In genomic region chr9:71776337-71776736, GRCm38 (mm10) we compare ENCODE assay signal across 30 mouse cellular contexts. TPM values are rescaled to one million over a fixed set of nuclear protein-coding genes. Genes with fewer than 3 reads are reported as not detected.
DNase-seq lines count a peak whose midpoint lies in the region; ATAC-seq and TF ChIP-seq lines count a peak whose summit lies in the region.
"Had no signal": no experiment of that assay in that cellular context is flagged by ENCODE, and none has a peak within 500 bp of the region (broad histone marks: within the 10 kb centered on the region; RNA-seq: fewer than 3 reads in every experiment).

No protein-coding gene starts in this region.

- no peaks in the 10 kb centered on the region for H3K4me1 ChIP-seq in hindbrain, postnatal 0 days (ENCODE audit: insufficient read depth, low read length)
- H3K4me1 ChIP-seq in hindbrain, embryonic 12.5 days = no peaks in the 10 kb centered on the region
- H3K4me1 ChIP-seq in hindbrain, embryonic 10.5 days (replicated peaks) = peaks cover 3% of the 10 kb centered on the region
- H3K4me1 ChIP-seq: intestine, embryonic 15.5 days; neural tube, embryonic 12.5 days had no signal

- peak; percentile 37 for DNase-seq in hindbrain, postnatal 0 days (ENCODE audit: low spot score)
- DNase-seq in cerebellum, adult 18-20 months = peak; percentile 41 to 51
- peak; percentile 65 for DNase-seq in cerebellum, adult 9-10 months
- peak; percentile 43 to 49 for DNase-seq in cerebellum, postnatal 36 days
- no peak for DNase-seq in hindbrain, embryonic 10.5 days (ENCODE audit: low spot score)
- no peak for DNase-seq in embryo, embryonic 10 days (ENCODE audit: low spot score)
- DNase-seq: adrenal gland, adult 8-10 months; B cell, adult 2 months; gastrocnemius, postnatal 25 days; heart, adult 18-20 months; heart, postnatal 10 days; kidney, adult 2 months; layer of hippocampus, adult 9-11 months; right cerebral cortex, postnatal 4 days; thymus, adult 18-20 months; thymus, postnatal 25 days had no signal

- no peak overlapping the region for H3K4me2 ChIP-seq in hindbrain, postnatal 0 days (ENCODE audit: low read depth, low read length)
- no peak overlapping the region for H3K4me2 ChIP-seq in hindbrain, embryonic 12.5 days (replicated peaks)
- H3K4me2 ChIP-seq: forebrain, embryonic 15.5 days; heart, embryonic 13.5 days; intestine, embryonic 15.5 days; limb, embryonic 12.5 days; liver, embryonic 15.5 days; lung, embryonic 15.5 days; neural tube, embryonic 12.5 days had no signal

- H3K27ac ChIP-seq in hindbrain, postnatal 0 days = no peak overlapping the region
- no peak overlapping the region for H3K27ac ChIP-seq in hindbrain, embryonic 12.5 days
- no peak overlapping the region for H3K27ac ChIP-seq in hindbrain, embryonic 10.5 days
- H3K27ac ChIP-seq: forebrain, embryonic 15.5 days; heart, embryonic 13.5 days; intestine, embryonic 15.5 days; kidney, postnatal 0 days; limb, embryonic 12.5 days; liver, embryonic 15.5 days; lung, embryonic 15.5 days; midbrain, embryonic 10.5 days; neural tube, embryonic 12.5 days; stomach, postnatal 0 days had no signal

- 50% methylated on average over 3 of the region's 3 CpGs for WGBS in hindbrain, postnatal 0 days
- WGBS in hindbrain, embryonic 12.5 days = 82% methylated on average over 3 of the region's 3 CpGs
- WGBS in hindbrain, embryonic 10.5 days = 85% methylated on average over 3 of the region's 3 CpGs

- H3K9me3 ChIP-seq in hindbrain, postnatal 0 days (ENCODE audit: low read length) = no peaks in the 10 kb centered on the region
- H3K9me3 ChIP-seq in hindbrain, embryonic 12.5 days (replicated peaks) = no peaks in the 10 kb centered on the region
- H3K9me3 ChIP-seq in hindbrain, embryonic 10.5 days = peaks cover 10% of the 10 kb centered on the region; the same call in 1 of the 2 replicates
- H3K9me3 ChIP-seq: forebrain, embryonic 15.5 days; heart, embryonic 13.5 days; intestine, embryonic 15.5 days; liver, embryonic 15.5 days; lung, embryonic 15.5 days; midbrain, embryonic 10.5 days had no signal

- H3K9ac ChIP-seq in hindbrain, postnatal 0 days (replicated peaks; ENCODE audit: low read length) = no peak overlapping the region
- H3K9ac ChIP-seq in hindbrain, embryonic 12.5 days = no peak overlapping the region
- H3K9ac ChIP-seq: forebrain, embryonic 15.5 days; heart, embryonic 13.5 days; intestine, embryonic 15.5 days; limb, embryonic 12.5 days; liver, embryonic 15.5 days; lung, embryonic 15.5 days; neural tube, embryonic 12.5 days had no signal

- no peak; the same call in 1 of the 2 replicates for ATAC-seq in hindbrain, postnatal 0 days
- no peak for ATAC-seq in hindbrain, embryonic 12.5 days (ENCODE audit: low FRiP score)
- ATAC-seq: forebrain, embryonic 15.5 days; hindbrain, embryonic 16.5 days; intestine, embryonic 15.5 days; midbrain, embryonic 16.5 days had no signal

- H3K4me3 ChIP-seq in hindbrain, postnatal 0 days (ENCODE audit: low read length) = no peak overlapping the region
- H3K4me3 ChIP-seq in hindbrain, embryonic 12.5 days = no peak overlapping the region
- H3K4me3 ChIP-seq in hindbrain, embryonic 10.5 days = no peak overlapping the region
- H3K4me3 ChIP-seq: forebrain, embryonic 15.5 days; heart, embryonic 13.5 days; intestine, embryonic 15.5 days; limb, embryonic 12.5 days; liver, embryonic 15.5 days; lung, embryonic 15.5 days; midbrain, embryonic 10.5 days; myocyte; neural tube, embryonic 12.5 days had no signal

- H3K36me3 ChIP-seq in hindbrain, postnatal 0 days (ENCODE audit: insufficient read depth, low read length) = no peaks in the 10 kb centered on the region
- no peaks in the 10 kb centered on the region for H3K36me3 ChIP-seq in hindbrain, embryonic 12.5 days
- no peaks in the 10 kb centered on the region for H3K36me3 ChIP-seq in hindbrain, embryonic 10.5 days
- H3K36me3 ChIP-seq: forebrain, embryonic 15.5 days; heart, embryonic 13.5 days; intestine, embryonic 15.5 days; limb, embryonic 12.5 days; liver, embryonic 15.5 days; lung, embryonic 15.5 days; neural tube, embryonic 12.5 days had no signal

- H3K27me3 ChIP-seq in hindbrain, postnatal 0 days (ENCODE audit: insufficient read depth, low read length) = no peaks in the 10 kb centered on the region
- H3K27me3 ChIP-seq in hindbrain, embryonic 12.5 days = peaks cover 9% of the 10 kb centered on the region; the same call in 1 of the 2 replicates
- H3K27me3 ChIP-seq in hindbrain, embryonic 10.5 days (ENCODE audit: insufficient read depth, poor library complexity, severe bottlenecking) = peaks cover 6% of the 10 kb centered on the region; the same call in 1 of the 2 replicates
- H3K27me3 ChIP-seq: heart, embryonic 13.5 days; intestine, embryonic 15.5 days; limb, embryonic 12.5 days; lung, embryonic 15.5 days; neural tube, embryonic 12.5 days had no signal

- no peak for TF ChIP-seq CTCF in hindbrain, postnatal 0 days (IDR thresholded peaks at IDR 0.05; ENCODE audit: low read depth)

RNA-seq across cellular contexts. Expression of gene Cgnl1, which starts 4.9 kb away (rescaled TPM):
- 7.6 and 9.8 TPM in 2 replicates for total RNA-seq in hindbrain, postnatal 0 days (2014; rRNA removed)
- polyA plus RNA-seq in hindbrain, postnatal 0 days (2015; fragmentation: Nextera tagmentation; extraction: Ambion mirVana) = 7.2 and 7.6 TPM in 2 replicates
- polyA plus RNA-seq in hindbrain, embryonic 12.5 days (2016; fragmentation: Nextera tagmentation; extraction: Ambion mirVana) = 7.1 and 7.3 TPM in 2 replicates
- 5.7 and 6.7 TPM in 2 replicates for polyA plus RNA-seq in hindbrain, embryonic 10.5 days (2016; fragmentation: Nextera tagmentation; extraction: Ambion mirVana)

Comparison
In these comparisons a context has a peak if more than half of its experiments do, and no peak if none do; other contexts are left out.
1. DNase-seq: peak in hindbrain, postnatal 0 days (single experiment), cerebellum, adult 18-20 months (2 of 2), cerebellum, adult 9-10 months (single experiment) and cerebellum, postnatal 36 days (2 of 2); none in hindbrain, embryonic 10.5 days (single experiment) and embryo, embryonic 10 days (single experiment).